Mouse (Mus musculus) liver, adult 2 months (tissue): ENCODE measurements around the gene Tesc. TPM values are rescaled to one million over a fixed set of nuclear protein-coding genes. Genes with fewer than 3 reads are reported as not detected.
A peak's percentile ranks its signal among the peaks of the same experiment; 100 is the strongest.

Experiments
- DNase-seq: peaks from one replicate; pipeline ENCODE4 v3.0.0-alpha.2; 2011; ENCODE audit warnings: low read depth, low spot score; ENCODE audit errors: extremely low read depth
- H3K27ac ChIP-seq: fragments of 200-500 bp; replicated peaks from 2 replicates; pipeline ENCODE4 v1.5.1; 2012; ENCODE audit warnings: low read depth, mild to moderate bottlenecking, control low read depth, inconsistent platforms, low read length; ENCODE audit not compliant: insufficient read depth
- H3K27me3 ChIP-seq: fragments of 200-500 bp; 2 replicates; pipeline ENCODE4 v1.6.1; 2012; ENCODE audit warnings: mild to moderate bottlenecking, moderate library complexity, low read length, inconsistent platforms; ENCODE audit not compliant: control insufficient read depth, insufficient read depth
- H3K36me3 ChIP-seq: fragments of 200-500 bp; 2 replicates; pipeline ENCODE4 v1.6.1; 2012; ENCODE audit warnings: low read length, inconsistent platforms; ENCODE audit not compliant: control insufficient read depth, insufficient read depth
- H3K4me1 ChIP-seq: fragments of 200-500 bp; 2 replicates; pipeline ENCODE4 v1.6.1; 2011; ENCODE audit warnings: low read length; ENCODE audit not compliant: control insufficient read depth, insufficient read depth
- H3K4me3 ChIP-seq: fragments of 200-500 bp; 2 replicates; pipeline ENCODE4 v1.5.1; 2011; ENCODE audit warnings: low read depth, mild to moderate bottlenecking, control low read depth, low read length, moderate library complexity; ENCODE audit not compliant: insufficient read depth
- H3K79me2 ChIP-seq: fragments of 200-500 bp; 2 replicates; pipeline ENCODE4 v1.6.1; 2012; ENCODE audit warnings: inconsistent platforms, mild to moderate bottlenecking, low read length, moderate library complexity; ENCODE audit not compliant: control insufficient read depth, insufficient read depth
- H3K9ac ChIP-seq: fragments of 200-500 bp; 2 replicates; pipeline ENCODE4 v1.6.1; 2012; ENCODE audit warnings: low read depth, mild to moderate bottlenecking, control low read depth, inconsistent platforms, low read length
- CTCF ChIP-seq: fragments of 200-500 bp; IDR thresholded peaks from 2 replicates; pipeline ENCODE4 v1.5.1; 2011; ENCODE audit warnings: low read depth, low read length, control low read depth
- POLR2A ChIP-seq: fragments of 200-500 bp; IDR thresholded peaks from 2 replicates; pipeline ENCODE4 v1.6.1; 2011; ENCODE audit warnings: low read length, control low read depth; ENCODE audit not compliant: insufficient read depth; ENCODE audit errors: extremely low read depth
- WGBS: fragments of 180-500 bp; shearing (Covaris S2); methylation state at CpG from one replicate; pipeline ENCODE4 v1.1.7; 2018; 5-methylcytosine and 5-hydroxymethylcytosine counted together
- polyA plus RNA-seq: library from polyadenylated mRNA; depleted of rRNA; stranded (reverse); fragments of >200 nt; gene quantifications from 2 replicates; pipeline ENCODE4 v1.2.3, GENCODE M21; 2012
- total RNA-seq: library from RNA; depleted of rRNA; stranded (reverse); fragments of >200 nt; gene quantifications from 2 replicates; pipeline ENCODE4 v1.2.3, GENCODE M21; 2014

The Tesc gene
- total and polyA plus RNA-seq, 2 experiments, result 0.18 to 0.35 TPM

- DNase-seq, result no peak
- 87% methylated on average over 8 of the region's 8 CpGs for WGBS
Measured at GRCm38 (mm10) chr5:118004619-118005018, 22.9 kb upstream of the Tesc start.

GRCm38 (mm10) chr5:118005728-118006127, 21.8 kb upstream of the Tesc start:
- H3K79me2 ChIP-seq, result no peaks in the 10 kb centered on the region
- no peak for TF ChIP-seq CTCF
- no peak for TF ChIP-seq POLR2A
- peak; percentile 70 for DNase-seq
- H3K36me3 ChIP-seq, result peaks cover 28% of the 10 kb centered on the region; the same call in 1 of the 2 replicates
- H3K27ac ChIP-seq, result no peak overlapping the region
- no peak overlapping the region for H3K4me3 ChIP-seq
- no peaks in the 10 kb centered on the region for H3K27me3 ChIP-seq
- H3K9ac ChIP-seq, result no peak overlapping the region
- 7% methylated on average over 1 of the region's 1 CpGs for WGBS
- H3K4me1 ChIP-seq, result no peaks in the 10 kb centered on the region

More at GRCm38 (mm10) chr5:118004619-118005018, 22.9 kb upstream of the Tesc start:
- H3K9ac ChIP-seq, result no peak overlapping the region
- H3K36me3 ChIP-seq, result peaks cover 28% of the 10 kb centered on the region; the same call in 1 of the 2 replicates
- no peaks in the 10 kb centered on the region for H3K79me2 ChIP-seq
- H3K27ac ChIP-seq, result no peak overlapping the region
- TF ChIP-seq CTCF (peak; percentile 86), POLR2A (no peak)
- no peaks in the 10 kb centered on the region for H3K4me1 ChIP-seq
- no peak overlapping the region for H3K4me3 ChIP-seq
- no peaks in the 10 kb centered on the region for H3K27me3 ChIP-seq

GRCm38 (mm10) chr5:118008344-118008743, 19.2 kb upstream of the Tesc start:
- 89% methylated on average over 13 of the region's 13 CpGs for WGBS
- H3K27ac ChIP-seq, result no peak overlapping the region
- H3K36me3 ChIP-seq, result peaks cover 17% of the 10 kb centered on the region; the same call in 1 of the 2 replicates
- H3K4me3 ChIP-seq, result no peak overlapping the region
- no peaks in the 10 kb centered on the region for H3K27me3 ChIP-seq
- no peak overlapping the region for H3K9ac ChIP-seq
- no peaks in the 10 kb centered on the region for H3K79me2 ChIP-seq
- H3K4me1 ChIP-seq, result no peaks in the 10 kb centered on the region
- TF ChIP-seq POLR2A, result no peak
- TF ChIP-seq CTCF, result no peak
- DNase-seq, result no peak

- Histone ChIP-seq H3K36me3 (peaks cover 14% of the 10 kb centered on the region; the same call in 1 of the 2 replicates), H3K4me3 (no peak overlapping the region), H3K27ac (no peak overlapping the region), H3K4me1 (no peaks in the 10 kb centered on the region; the same call in 1 of the 2 replicates), H3K79me2 (no peaks in the 10 kb centered on the region), H3K27me3 (no peaks in the 10 kb centered on the region), H3K9ac (no peak overlapping the region)
- WGBS, result 63% methylated on average over 7 of the region's 7 CpGs
- TF ChIP-seq POLR2A (no peak), CTCF (no peak)
- no peak for DNase-seq
Measured at GRCm38 (mm10) chr5:118010872-118011271, 16.7 kb upstream of the Tesc start.

- no peak for DNase-seq
- WGBS, result 78% methylated on average over 7 of the region's 7 CpGs
- Histone ChIP-seq H3K4me1 (no peaks in the 10 kb centered on the region; the same call in 1 of the 2 replicates), H3K4me3 (no peak overlapping the region), H3K9ac (no peak overlapping the region), H3K27ac (no peak overlapping the region), H3K36me3 (peaks cover 9% of the 10 kb centered on the region; the same call in 1 of the 2 replicates), H3K27me3 (no peaks in the 10 kb centered on the region), H3K79me2 (no peaks in the 10 kb centered on the region)
- no peak for TF ChIP-seq CTCF
- TF ChIP-seq POLR2A, result no peak
Measured at GRCm38 (mm10) chr5:118011796-118012195, 15.7 kb upstream of the Tesc start.

GRCm38 (mm10) chr5:118015028-118015427, 12.5 kb upstream of the Tesc start:
- Histone ChIP-seq H3K36me3 (no peaks in the 10 kb centered on the region), H3K27ac (no peak overlapping the region), H3K79me2 (no peaks in the 10 kb centered on the region), H3K27me3 (no peaks in the 10 kb centered on the region), H3K9ac (no peak overlapping the region), H3K4me1 (no peaks in the 10 kb centered on the region; the same call in 1 of the 2 replicates), H3K4me3 (no peak overlapping the region)
- no peak for TF ChIP-seq CTCF
- WGBS, result 32% methylated on average over 12 of the region's 12 CpGs
- no peak for DNase-seq
